Mouse (Mus musculus): ENCODE data around the gene Nt5c3b. TPM values are rescaled to one million over a fixed set of nuclear protein-coding genes. Genes with fewer than 3 reads are reported as not detected.

The Nt5c3b gene
- 118 and 121 TPM in 2 replicates for polyA plus RNA-seq (2015; fragmentation: Nextera tagmentation; extraction: Ambion mirVana)

DNA sequence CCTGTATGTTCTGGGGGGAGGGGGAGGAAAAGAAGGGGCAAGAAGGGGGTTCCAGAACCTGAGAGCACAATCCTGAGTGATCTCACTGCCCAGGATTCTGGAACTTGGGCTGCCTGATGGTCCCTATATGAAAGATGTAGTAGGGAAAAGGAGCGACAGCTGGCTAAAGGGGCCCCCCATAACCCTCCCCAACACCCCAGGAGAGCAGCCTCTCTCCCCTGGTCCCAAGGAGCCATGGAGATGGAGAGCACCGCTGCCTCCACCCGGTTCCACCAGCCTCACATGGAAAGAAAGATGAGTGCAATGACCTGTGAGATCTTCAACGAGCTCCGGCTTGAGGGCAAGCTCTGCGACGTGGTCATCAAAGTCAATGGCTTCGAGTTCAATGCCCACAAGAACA lies at the start of gene Nt5c3b, which contains the start of gene Klhl10:
TSS of gene Nt5c3b (minus strand) at position 12 of the 400 bp plus-strand sequence.
TSS of gene Klhl10 (plus strand) at position 121 of the 400 bp plus-strand sequence.
- peaks cover 25% of the 10 kb centered on the region for H3K4me1 ChIP-seq
- H3K27ac ChIP-seq (replicated peaks), result peak within 1 kb of the TSS; percentile 80
- peak within 1 kb of the TSS; percentile 76 for H3K4me2 ChIP-seq
- peak within 1 kb of the TSS; percentile 92 for H3K9ac ChIP-seq (replicated peaks)
- H3K27me3 ChIP-seq (replicated peaks), result no peaks in the 10 kb centered on the region
- no peaks in the 10 kb centered on the region for H3K9me3 ChIP-seq (replicated peaks)
- ATAC-seq (ENCODE audit: low FRiP score), result no peak
- peak within 1 kb of the TSS; percentile 84 for H3K4me3 ChIP-seq (replicated peaks)
- peaks cover 6% of the 10 kb centered on the region; the same call in 1 of the 2 replicates for H3K36me3 ChIP-seq
- 79% methylated on average over 8 of the region's 8 CpGs for WGBS

DNA sequence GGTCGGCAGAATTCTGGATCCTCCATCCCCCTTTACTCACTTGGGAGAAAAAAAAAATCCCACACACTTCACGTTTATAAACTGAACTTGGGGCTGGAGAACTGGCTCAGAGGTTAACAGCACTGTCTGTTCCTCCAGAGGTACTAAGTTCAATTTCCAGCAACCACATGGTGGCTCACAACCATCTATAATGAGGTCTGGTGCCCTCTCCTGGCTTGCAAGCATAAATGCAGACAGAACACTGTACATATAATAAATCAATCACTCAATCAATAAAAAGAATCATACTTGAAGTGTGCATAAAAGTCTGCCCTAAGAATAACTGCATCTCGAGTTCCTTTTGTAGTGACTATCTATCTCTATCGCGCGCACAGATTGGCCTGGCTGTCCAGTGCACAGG lies 49.3 kb upstream of the Nt5c3b start:
- Histone ChIP-seq H3K9ac (replicated peaks) (no peak overlapping the region), H3K27ac (replicated peaks) (no peak overlapping the region), H3K4me1 (no peaks in the 10 kb centered on the region), H3K36me3 (peaks cover 88% of the 10 kb centered on the region), H3K4me3 (replicated peaks) (no peak overlapping the region), H3K27me3 (replicated peaks) (no peaks in the 10 kb centered on the region), H3K4me2 (no peak overlapping the region), H3K9me3 (replicated peaks) (no peaks in the 10 kb centered on the region)
- 91% methylated on average over 6 of the region's 6 CpGs for WGBS
- no peak for ATAC-seq (ENCODE audit: low FRiP score)

DNA sequence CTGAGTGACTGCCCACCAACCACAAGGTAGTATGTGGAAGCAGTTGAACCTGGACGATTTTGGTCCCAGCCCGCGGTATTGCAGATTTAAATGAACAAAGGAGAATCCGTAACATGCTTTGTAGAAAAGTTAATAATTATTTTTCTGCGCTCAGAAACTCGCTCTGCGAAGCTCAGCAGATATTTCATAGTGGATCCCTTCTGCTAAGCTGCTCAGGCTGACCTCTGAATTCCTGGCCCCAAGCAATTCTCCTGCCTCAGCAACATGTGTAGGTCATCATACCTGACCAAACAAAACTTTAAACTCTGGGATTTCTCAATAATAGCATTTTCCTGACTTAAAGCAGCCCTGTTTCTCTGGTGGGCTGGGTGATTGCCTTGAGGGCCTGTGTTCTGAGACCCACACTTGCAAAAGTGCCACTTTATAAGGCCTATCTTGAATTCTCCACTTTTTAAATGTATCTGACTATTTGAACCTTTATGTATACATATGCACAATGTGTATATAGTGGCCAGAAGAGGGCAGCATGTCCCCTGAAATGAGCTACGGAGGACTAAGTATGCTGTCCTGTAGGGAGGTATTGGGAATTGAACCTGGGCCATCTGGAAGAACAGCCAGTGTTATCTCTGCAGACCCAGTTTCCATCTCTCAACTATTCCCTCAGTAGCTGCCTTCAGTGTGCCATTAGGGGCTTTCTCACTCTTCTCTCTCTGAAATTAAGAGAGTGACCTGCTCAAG lies 44.4 kb upstream of the Nt5c3b start:
- Histone ChIP-seq H3K4me1 (no peaks in the 10 kb centered on the region), H3K36me3 (peaks cover 90% of the 10 kb centered on the region), H3K27me3 (replicated peaks) (no peaks in the 10 kb centered on the region), H3K9me3 (replicated peaks) (no peaks in the 10 kb centered on the region), H3K9ac (replicated peaks) (no peak overlapping the region), H3K4me2 (no peak overlapping the region), H3K4me3 (replicated peaks) (no peak overlapping the region), H3K27ac (replicated peaks) (no peak overlapping the region)
- 89% methylated on average over 8 of the region's 8 CpGs for WGBS
- no peak for ATAC-seq (ENCODE audit: low FRiP score)

GRCm38 (mm10) chr11:100484461-100484860 lies 42.9 kb upstream of the Nt5c3b start:
- H3K4me1 ChIP-seq, result no peaks in the 10 kb centered on the region
- no peak overlapping the region for H3K4me3 ChIP-seq (replicated peaks)
- no peak for ATAC-seq (ENCODE audit: low FRiP score)
- no peaks in the 10 kb centered on the region for H3K9me3 ChIP-seq (replicated peaks)
- no peak overlapping the region for H3K27ac ChIP-seq (replicated peaks)
- no peak overlapping the region for H3K9ac ChIP-seq (replicated peaks)
- peaks cover 88% of the 10 kb centered on the region for H3K36me3 ChIP-seq
- no peak overlapping the region for H3K4me2 ChIP-seq
- H3K27me3 ChIP-seq (replicated peaks), result no peaks in the 10 kb centered on the region
- 96% methylated on average over 3 of the region's 3 CpGs for WGBS

GRCm38 (mm10) chr11:100479152-100479551 lies 37.5 kb upstream of the Nt5c3b start:
- Histone ChIP-seq H3K27ac (replicated peaks) (no peak overlapping the region), H3K4me3 (replicated peaks) (no peak overlapping the region), H3K9me3 (replicated peaks) (no peaks in the 10 kb centered on the region), H3K36me3 (peaks cover 76% of the 10 kb centered on the region), H3K27me3 (replicated peaks) (no peaks in the 10 kb centered on the region), H3K9ac (replicated peaks) (no peak overlapping the region), H3K4me1 (no peaks in the 10 kb centered on the region), H3K4me2 (no peak overlapping the region)
- WGBS, result 93% methylated on average over 7 of the region's 7 CpGs
- no peak for ATAC-seq (ENCODE audit: low FRiP score)

DNA sequence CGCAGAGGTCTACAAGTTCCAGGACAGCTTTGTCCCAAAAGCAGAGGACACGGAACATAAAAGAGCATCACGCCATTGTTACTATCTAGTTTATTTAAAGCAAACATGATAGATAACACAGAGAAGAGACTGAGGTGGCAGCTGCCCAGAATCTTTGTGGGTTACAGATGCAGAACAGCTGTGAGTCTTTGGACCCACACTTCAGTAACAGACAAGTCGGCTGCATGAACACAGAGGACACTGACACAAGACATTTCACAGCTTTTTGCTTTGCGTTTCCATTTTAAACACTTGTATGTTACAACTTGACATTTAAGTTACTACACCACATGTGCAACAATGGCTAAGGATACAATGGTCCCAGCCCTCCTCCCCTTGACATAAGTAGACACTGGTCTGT lies 34.7 kb upstream of the Nt5c3b start:
- no peak for ATAC-seq (ENCODE audit: low FRiP score)
- Histone ChIP-seq H3K4me1 (peaks cover 2% of the 10 kb centered on the region), H3K4me2 (no peak overlapping the region), H3K9me3 (replicated peaks) (no peaks in the 10 kb centered on the region), H3K27ac (replicated peaks) (no peak overlapping the region), H3K9ac (replicated peaks) (no peak overlapping the region), H3K27me3 (replicated peaks) (no peaks in the 10 kb centered on the region), H3K36me3 (peaks cover 48% of the 10 kb centered on the region), H3K4me3 (replicated peaks) (no peak overlapping the region)
- WGBS, result 93% methylated on average over 5 of the region's 5 CpGs

- 35% methylated on average over 5 of the region's 5 CpGs for WGBS
- H3K4me3 ChIP-seq (replicated peaks), result peak overlapping the region; percentile 91
- H3K27ac ChIP-seq (replicated peaks), result no peak overlapping the region; the same call in 1 of the 2 replicates
These were observed 31.3 kb upstream of the Nt5c3b start for GRCm38 (mm10) chr11:100472935-100473295.

DNA sequence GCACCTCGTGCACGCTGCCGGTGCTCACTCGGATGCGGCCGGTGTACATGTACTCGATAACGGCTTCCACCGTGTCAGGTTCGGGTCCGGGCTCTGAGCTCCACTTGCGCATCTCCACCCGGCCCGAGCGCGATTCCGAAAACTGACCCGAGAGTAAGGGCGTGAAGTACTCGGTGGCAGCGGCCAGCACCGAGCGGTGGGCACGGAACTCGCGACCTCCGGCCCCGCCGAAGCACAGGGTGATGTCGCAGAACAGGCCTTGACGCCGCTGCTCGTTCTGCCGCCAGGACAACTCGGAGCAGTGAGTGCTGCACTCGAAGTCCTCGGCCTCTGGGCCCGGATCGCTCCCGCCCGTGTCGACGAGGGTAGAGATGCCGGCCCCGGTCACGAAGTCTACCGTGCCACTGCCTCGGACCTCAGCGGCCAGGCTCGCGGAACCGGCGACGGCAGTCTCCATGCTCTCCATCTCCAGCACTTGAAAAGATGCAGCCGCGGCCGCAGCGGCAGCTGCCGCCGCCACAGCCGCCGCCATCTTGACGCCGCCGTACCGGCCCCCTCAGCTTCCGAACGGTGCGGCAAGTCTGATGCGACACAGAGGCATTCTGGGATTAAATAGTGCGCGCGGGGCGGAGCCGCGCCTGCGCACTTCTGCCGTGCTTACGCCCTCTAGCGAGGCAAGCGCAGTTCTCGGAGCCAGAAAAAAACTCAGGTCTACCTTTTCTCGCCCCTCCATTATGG lies 30.8 kb upstream of the Nt5c3b start, which contains the start of gene Klhl11:
TSS of gene Klhl11 (minus strand) at position 545 of the 738 bp plus-strand sequence.
- Histone ChIP-seq H3K27ac (replicated peaks) (peak within 1 kb of the TSS; percentile 92), H3K4me3 (replicated peaks) (peak within 1 kb of the TSS; percentile 91), H3K4me1 (peaks cover 27% of the 10 kb centered on the region), H3K36me3 (peaks cover 16% of the 10 kb centered on the region), H3K4me2 (peak within 1 kb of the TSS; percentile 61), H3K27me3 (replicated peaks) (no peaks in the 10 kb centered on the region), H3K9me3 (replicated peaks) (no peaks in the 10 kb centered on the region), H3K9ac (replicated peaks) (peak within 1 kb of the TSS; percentile 93)
- 0% methylated on average over 82 of the region's 83 CpGs for WGBS
- ATAC-seq (ENCODE audit: low FRiP score), result peak; percentile 92

More at GRCm38 (mm10) chr11:100472935-100473295, 31.3 kb upstream of the Nt5c3b start:
- H3K4me1 ChIP-seq, result peaks cover 27% of the 10 kb centered on the region
- no peaks in the 10 kb centered on the region for H3K27me3 ChIP-seq (replicated peaks)
- peak overlapping the region; percentile 61 for H3K4me2 ChIP-seq
- H3K9me3 ChIP-seq (replicated peaks), result no peaks in the 10 kb centered on the region
- H3K9ac ChIP-seq (replicated peaks), result no peak overlapping the region
- ATAC-seq (ENCODE audit: low FRiP score), result 0 out of 2 replicates have a peak, but pooled peaks have one; percentile 17
- H3K36me3 ChIP-seq, result peaks cover 19% of the 10 kb centered on the region

- Histone ChIP-seq H3K4me3 (replicated peaks) (peak overlapping the region; percentile 91), H3K4me1 (peaks cover 27% of the 10 kb centered on the region), H3K27me3 (replicated peaks) (no peaks in the 10 kb centered on the region), H3K9ac (replicated peaks) (peak overlapping the region; percentile 93), H3K36me3 (peaks cover 10% of the 10 kb centered on the region), H3K27ac (replicated peaks) (peak overlapping the region; percentile 92), H3K9me3 (replicated peaks) (no peaks in the 10 kb centered on the region), H3K4me2 (peak overlapping the region; percentile 61)
- ATAC-seq (ENCODE audit: low FRiP score), result peak; percentile 42
- WGBS, result 3% methylated on average over 30 of the region's 30 CpGs
These were observed 30.0 kb upstream of the Nt5c3b start for GRCm38 (mm10) chr11:100471352-100472196.

- no peak overlapping the region for H3K4me3 ChIP-seq (replicated peaks)
- H3K4me2 ChIP-seq, result no peak overlapping the region
- H3K27me3 ChIP-seq (replicated peaks), result no peaks in the 10 kb centered on the region
- WGBS, result 82% methylated on average over 1 of the region's 1 CpGs
- peaks cover 24% of the 10 kb centered on the region for H3K4me1 ChIP-seq
- ATAC-seq (ENCODE audit: low FRiP score), result no peak
- H3K36me3 ChIP-seq, result peaks cover 22% of the 10 kb centered on the region
- no peak overlapping the region for H3K9ac ChIP-seq (replicated peaks)
- H3K27ac ChIP-seq (replicated peaks), result no peak overlapping the region
- no peaks in the 10 kb centered on the region for H3K9me3 ChIP-seq (replicated peaks)
These were observed 24.2 kb upstream of the Nt5c3b start for GRCm38 (mm10) chr11:100465833-100466232.

GRCm38 (mm10) chr11:100465229-100465792 lies 23.7 kb upstream of the Nt5c3b start:
- no peaks in the 10 kb centered on the region for H3K9me3 ChIP-seq (replicated peaks)
- H3K27ac ChIP-seq (replicated peaks), result no peak overlapping the region
- H3K4me1 ChIP-seq, result peaks cover 18% of the 10 kb centered on the region
- WGBS, result 93% methylated on average over 1 of the region's 1 CpGs
- peaks cover 22% of the 10 kb centered on the region for H3K36me3 ChIP-seq
- no peak overlapping the region for H3K4me3 ChIP-seq (replicated peaks)
- no peak for ATAC-seq (ENCODE audit: low FRiP score)
- no peaks in the 10 kb centered on the region for H3K27me3 ChIP-seq (replicated peaks)
- no peak overlapping the region for H3K4me2 ChIP-seq
- H3K9ac ChIP-seq (replicated peaks), result no peak overlapping the region
